Mouse (Mus musculus) hematopoietic stem cell, adult 5-6 weeks (primary cell): ENCODE data around the gene Gm10260. TPM values are rescaled to one million over a fixed set of nuclear protein-coding genes. Genes with fewer than 3 reads are reported as not detected.

ENCODE experiments used
- ATAC-seq, 2 experiments: fragments of 125-278 bp in 1 of 2; replicated peaks in 1 of 2; 2 replicates each; pipeline ENCODE4 v1.8.0; 2016 to 2017; ENCODE audit warnings: inconsistent platforms in 2 of 2, mild to moderate bottlenecking in 2 of 2, moderate number of reproducible peaks in 2 of 2, low read depth in 1 of 2, moderate TSS enrichment in 1 of 2; ENCODE audit not compliant: low FRiP score in 2 of 2, poor library complexity in 2 of 2, severe bottlenecking in 2 of 2, insufficient read depth in 1 of 2, low TSS enrichment in 1 of 2
- total RNA-seq: library from RNA; stranded (forward); fragments of 172-1452, 232-1000 nt; gene quantifications from 2 replicates; pipeline ENCODE4 v1.2.3, GENCODE M21; 2017

The Gm10260 gene
- 9.9 and 15.4 TPM in 2 replicates for total RNA-seq

DNA sequence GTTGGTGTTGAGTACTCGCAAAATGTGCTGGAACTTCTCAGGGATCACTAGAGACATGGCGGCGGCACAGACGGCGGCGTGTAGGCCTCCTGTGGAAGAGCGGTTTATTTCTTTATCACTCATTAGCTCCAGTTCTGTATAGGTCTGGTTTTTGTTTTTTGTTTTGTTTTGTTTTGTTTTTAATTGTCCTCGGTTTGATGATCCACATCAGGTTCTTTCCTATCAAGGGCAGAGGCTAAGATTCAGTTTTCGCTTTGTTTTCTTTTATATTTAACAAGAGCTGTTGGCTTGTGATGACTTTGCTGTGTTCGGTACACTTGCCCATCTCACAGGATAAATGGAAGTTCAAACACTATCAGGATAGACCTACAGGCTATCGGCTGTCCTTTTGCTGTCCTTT lies at the start of gene Gm10260:
TSS of gene Gm10260 (minus strand) at position 101 of the 400 bp plus-strand sequence.
- no peak for ATAC-seq

DNA sequence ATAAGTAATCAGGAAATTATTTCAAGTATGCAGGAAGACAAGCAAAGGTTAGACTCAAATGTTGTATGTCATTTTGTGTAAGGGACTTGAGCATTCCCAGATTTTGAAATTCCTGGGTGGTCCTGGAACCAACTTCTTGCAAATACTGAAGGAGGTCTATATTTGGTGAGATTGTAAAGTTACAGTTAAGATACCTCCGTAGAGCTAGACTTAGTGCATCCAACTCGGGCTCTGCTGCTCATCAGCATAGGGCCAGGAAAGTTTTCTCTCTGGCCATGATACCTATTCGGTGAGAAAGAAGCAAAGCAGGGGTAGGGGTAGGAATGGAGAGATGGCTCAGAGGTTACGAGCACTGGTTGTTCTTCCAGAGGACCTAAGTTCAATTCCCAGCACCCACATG lies 49.4 kb upstream of the Gm10260 start:
- no peak for ATAC-seq

- ATAC-seq: no peak
Measured at GRCm38 (mm10) chr13:97805907-97806306, 45.5 kb upstream of the Gm10260 start.

GRCm38 (mm10) chr13:97802386-97802785 lies 42.0 kb upstream of the Gm10260 start:
- ATAC-seq: no peak

DNA sequence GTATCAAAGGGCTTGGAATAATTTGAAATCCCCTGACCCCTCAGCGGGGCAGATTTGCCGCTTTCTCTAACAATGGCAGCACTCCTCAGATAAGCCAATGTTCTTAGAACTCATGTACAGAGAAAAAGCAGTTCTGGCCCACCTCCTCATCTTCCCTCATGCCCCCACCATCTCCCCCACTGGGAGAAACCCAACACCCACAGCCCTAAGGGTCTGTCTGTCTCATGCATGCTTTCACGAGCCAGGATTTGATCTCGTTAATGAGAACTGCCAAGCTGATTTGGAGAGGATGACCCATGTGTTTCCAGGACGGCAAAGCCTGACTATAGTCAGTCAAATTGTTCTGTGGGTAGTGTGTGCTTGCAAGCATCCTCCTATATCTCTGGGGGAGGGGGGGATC lies 37.0 kb upstream of the Gm10260 start:
- ATAC-seq: no peak

- no peak for ATAC-seq
Measured at GRCm38 (mm10) chr13:97794780-97795179, 34.3 kb upstream of the Gm10260 start.

DNA sequence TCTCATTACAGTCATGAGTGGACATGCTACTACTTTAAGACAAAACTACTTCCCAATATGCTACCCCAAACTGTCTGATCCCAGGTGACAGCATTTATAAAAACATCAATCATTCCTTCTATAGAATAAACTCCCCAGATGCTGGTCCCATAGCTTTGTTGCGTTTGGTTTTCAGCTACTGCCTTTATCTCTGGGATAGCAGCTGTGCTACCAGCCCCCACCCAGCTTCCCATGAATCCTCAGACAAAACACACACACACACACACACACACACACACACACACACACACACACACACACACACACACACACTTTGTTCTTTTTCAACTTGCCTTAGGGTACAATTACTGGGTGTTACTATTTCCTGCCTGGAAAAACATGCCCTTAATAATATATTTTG lies 33.5 kb upstream of the Gm10260 start:
- no peak for ATAC-seq

GRCm38 (mm10) chr13:97791664-97792063 lies 31.2 kb upstream of the Gm10260 start:
- no peak for ATAC-seq

DNA sequence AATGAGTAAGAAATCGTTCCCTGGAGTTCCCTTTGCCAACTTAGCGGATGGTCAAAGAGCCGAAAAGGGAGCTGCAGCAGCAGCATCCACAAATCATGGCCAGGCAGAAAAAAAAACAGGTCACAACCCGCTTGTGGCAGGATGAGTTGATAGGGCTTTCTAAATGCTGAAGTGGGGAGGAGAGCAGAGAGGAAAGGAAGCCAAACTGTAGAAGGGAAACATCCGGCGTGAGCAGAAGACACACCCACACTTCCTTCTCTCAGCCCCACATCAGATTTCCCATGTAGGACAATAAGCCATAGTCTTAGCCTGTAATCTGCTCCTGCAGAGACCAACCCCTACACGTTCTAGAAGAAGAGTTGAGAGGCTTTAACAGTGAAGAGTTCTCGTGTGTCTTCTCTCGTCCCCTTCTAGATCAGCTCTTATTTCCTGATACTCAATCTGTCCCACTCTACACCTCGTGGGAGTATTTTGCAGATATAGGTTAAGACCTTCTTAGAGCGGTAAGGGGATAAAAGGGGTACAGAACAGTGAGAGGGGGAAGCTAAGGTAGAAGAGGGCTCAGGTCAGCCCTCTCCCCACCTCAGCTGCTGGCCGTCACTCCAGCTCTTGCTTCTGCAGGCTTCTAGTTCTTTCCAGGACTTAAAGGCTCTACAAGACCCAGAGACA lies 29.5 kb upstream of the Gm10260 start:
- peak; percentile 17 to 36; a peak in 1 of 4 replicates for ATAC-seq

DNA sequence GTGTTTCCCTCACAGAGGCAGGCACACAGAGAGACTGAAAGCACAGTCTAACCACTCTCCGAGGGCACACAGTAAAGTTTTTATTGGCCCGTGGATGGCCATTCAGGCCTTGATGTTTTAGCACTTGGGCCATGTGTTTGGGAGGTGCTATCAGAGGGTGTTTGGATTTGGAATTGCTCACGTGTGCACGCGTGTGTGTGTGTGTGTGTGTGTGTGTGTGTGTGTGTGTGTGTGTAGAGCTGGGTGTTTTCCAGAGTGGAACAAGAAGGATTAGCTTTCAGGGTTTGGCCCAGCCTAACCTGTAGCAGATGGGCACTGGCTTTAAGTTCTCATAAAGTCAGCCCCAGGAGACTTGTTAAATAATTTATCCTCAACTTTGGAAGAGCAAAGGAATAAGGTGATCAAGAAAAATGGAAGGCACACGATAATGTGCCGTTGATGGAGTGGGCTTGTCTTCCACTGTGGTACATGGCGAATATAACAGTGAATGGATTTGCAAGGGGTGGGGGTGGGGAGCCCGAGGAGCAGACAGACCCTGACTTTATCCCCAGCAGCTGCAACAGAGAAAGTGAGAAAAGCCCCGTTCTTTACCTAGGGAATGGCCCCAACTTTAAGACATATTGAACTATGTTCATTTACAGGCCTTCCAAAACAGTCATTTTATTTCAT lies 24.9 kb upstream of the Gm10260 start:
- no peak for ATAC-seq

DNA sequence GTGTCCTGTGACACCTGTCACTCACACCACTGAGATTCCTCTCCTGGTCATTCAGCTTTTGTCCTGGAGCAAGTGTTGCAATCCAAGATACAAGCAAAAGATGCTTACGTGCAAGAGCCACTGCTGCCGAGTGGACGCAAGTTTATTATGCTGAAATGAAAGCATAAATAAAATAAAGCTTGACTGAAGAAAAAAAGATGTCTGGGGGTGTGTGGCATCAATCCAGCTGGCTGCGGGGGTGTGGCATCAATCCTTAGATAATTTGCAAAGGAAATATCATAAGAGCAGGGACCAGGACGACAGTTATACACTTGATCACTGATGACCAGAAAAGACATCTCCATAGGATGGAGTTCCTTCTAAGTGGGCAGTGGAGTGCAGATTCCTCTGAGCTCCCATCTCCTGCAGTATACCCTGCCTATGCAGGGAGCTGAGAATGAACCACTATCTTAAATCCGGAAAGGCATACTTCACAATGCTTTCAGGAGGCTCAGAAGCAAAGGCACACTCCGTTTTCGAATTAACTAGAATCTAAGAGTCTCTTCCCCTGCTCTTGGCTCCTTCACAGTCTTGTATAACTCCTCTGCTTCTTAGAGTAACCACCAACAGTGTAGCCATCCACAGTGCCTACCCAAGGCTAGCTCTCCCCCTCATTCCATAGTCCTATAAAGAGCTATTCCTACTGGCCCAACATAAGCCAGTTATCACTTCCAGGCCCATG lies 23.2 kb upstream of the Gm10260 start:
- ATAC-seq: no peak

- ATAC-seq: no peak
Measured at GRCm38 (mm10) chr13:97782063-97782462, 21.6 kb upstream of the Gm10260 start.

- ATAC-seq: no peak
Measured at GRCm38 (mm10) chr13:97781637-97782036, 21.2 kb upstream of the Gm10260 start.

DNA sequence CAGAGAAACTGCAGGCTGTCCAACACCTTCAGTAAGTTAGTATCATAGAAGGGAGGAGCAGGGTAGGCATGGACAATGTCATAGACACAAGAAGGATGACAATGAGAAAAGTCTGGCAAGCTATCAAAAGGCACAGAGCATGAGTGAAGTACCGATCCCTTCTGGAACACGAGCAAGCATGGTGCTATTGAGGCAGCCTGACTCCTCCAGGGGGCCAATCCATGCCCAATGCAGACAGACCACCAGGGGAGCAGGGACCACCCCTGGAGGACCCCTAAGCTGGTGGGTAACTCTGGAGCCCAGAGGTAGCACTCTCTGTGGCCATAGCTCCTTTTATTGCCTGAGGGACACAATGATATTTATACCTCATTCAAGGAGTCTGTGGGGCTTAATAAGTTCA lies 20.1 kb upstream of the Gm10260 start:
- no peak for ATAC-seq

DNA sequence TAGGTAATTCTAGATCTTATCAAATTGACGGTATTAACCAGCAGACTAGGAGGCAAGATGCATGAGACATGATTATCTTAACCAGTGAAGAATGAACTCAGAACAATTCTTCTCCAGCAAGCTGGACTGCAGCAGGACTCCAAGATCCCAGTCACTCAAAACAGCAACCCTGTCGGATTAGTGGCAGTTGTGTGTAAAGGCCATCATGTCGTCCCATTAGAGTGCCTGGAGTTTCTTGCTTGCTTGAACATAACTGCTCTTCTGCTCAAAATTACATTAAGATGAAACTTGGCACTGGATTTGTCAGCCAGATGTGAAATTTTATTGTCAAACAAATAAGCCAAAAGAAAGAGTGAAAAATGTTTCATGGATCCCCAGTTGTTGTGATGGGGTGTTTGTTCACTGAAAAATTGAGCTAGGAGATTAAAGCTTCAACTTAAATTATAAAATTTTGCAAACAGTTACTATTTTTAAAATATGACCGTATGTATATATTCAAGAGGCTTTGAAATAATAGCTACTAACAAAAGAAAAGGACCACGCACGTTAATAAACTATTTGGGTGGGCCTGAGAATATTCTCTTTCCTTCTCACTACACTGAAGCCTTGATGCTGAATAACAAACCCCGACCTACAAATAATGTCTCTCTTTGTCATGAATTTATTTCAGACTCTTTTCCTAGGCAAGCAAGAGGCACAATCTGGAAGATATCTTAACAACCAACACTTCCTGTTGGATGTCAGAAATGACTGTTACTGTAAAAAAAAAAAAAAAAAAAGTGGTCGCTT lies 19.4 kb upstream of the Gm10260 start:
- no peak for ATAC-seq

GRCm38 (mm10) chr13:97778698-97779194 lies 18.3 kb upstream of the Gm10260 start:
- peak; percentile 30 to 31; a peak in 3 of 4 replicates for ATAC-seq

DNA sequence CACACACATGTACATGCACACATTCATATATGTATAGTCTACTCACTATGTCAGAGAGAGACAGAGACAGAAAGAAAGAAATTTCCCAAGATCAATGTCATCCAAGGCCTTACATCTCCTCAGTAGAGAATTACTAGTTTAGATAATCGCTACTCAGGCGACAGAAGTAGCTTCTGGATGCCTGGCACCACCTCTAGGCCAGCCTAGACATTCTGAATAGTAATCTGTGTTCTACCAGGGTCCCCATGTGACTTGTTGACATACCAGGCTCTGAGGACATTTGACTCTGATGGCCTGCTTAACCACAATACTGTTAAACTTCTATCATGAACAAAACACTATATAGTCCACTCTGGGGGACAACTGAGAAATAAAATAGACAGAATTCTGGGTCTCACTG lies 17.2 kb upstream of the Gm10260 start:
- no peak for ATAC-seq
